Mouse (Mus musculus): ENCODE data around the gene Epb41.

DNA sequence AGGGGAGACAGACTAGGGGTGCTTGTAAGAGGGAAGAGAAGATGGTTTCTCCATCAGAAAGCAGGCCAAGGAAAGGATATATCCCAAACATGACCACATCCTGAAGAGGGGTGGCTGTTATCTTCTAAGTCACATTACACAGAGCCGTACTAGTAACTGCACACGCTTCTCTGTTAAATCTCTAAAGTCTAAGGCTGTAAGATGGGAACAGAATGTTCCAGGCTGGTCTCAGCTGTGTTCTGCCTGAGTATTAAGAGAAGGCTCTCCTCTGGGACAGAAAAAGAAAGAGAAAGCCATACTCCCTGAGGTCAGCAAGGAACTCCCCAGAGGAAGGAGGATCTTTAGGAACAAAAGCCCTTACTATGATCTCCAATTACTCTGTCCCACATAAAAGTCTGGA, 36.3 kb downstream of the Epb41 start:
- TF ChIP-seq CTCF (IDR thresholded peaks at IDR 0.05; ENCODE audit: low read depth, low read length): no peak
- TF ChIP-seq GATA1 (IDR thresholded peaks at IDR 0.05; ENCODE audit: borderline replicate concordance, low read length): no peak
- TF ChIP-seq GATA2 (IDR thresholded peaks at IDR 0.05; ENCODE audit: borderline replicate concordance, low read depth, low read length): no peak
- no peak for TF ChIP-seq POLR2AphosphoS5 (IDR thresholded peaks at IDR 0.05; ENCODE audit: insufficient replicate concordance, low read depth, low read length)
- 0 out of 2 replicates have a peak, but pooled peaks have one; percentile 14 for TF ChIP-seq TAL1 (conservative IDR thresholded peaks at IDR 0.05; ENCODE audit: low read depth, low read length)
